Mouse (Mus musculus): ENCODE measurements around the gene Sec14l1. TPM values are rescaled to one million over a fixed set of nuclear protein-coding genes. Genes with fewer than 3 reads are reported as not detected.

The Sec14l1 gene
- total RNA-seq, 2 experiments from 2014 or later: 10.8 to 12.8 TPM

DNA sequence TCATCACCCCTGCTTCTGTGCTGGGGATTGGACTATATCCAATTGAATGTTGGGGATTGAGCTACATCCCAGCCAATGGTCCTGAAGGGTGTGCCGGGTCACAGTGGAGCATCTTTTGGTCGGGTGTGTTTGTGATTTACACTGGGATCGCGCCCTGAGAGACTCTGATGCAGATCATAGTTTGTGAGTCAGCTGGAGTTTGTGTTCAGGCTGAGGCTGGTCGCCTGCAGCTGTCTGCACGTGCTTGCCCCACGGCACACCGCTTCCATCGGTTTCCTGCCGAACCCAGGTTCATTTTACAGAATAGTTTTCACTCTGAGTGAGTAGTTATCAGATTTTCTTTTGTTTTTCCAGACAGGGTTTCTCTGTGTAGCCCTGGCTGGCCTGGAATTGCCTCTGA, 9.6 kb downstream of the Sec14l1 start:
- ATAC-seq (replicated peaks; ENCODE audit: poor library complexity, severe bottlenecking): no peak

DNA sequence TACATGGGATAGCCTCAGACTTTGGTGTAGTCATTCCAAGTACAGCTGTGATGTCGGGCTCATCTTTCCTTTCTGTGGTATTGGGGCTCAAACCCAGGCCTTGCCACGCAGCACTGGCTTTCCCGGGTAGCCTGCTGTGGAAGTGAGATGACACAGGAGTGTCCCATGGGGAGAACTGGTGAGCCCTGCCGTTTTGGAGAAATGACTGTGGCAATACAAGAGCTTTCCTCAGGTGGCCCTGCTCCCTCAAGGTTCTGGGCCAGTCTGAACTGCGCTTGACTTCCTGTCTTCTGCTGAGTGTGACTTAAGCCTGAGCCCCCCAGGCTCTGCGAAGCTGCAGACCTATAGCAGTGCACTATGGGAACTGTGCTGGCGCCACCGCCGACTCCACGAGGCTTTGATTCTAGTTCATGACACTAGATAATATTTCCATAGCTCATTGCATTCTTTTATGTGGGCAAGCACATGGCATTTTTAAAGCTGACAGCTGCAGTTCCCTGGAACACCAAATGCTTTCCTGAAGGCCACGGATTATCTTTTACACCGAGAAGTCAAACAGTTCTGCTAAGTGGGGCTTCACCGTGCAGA, 12.4 kb downstream of the Sec14l1 start:
- no peak for ATAC-seq (replicated peaks; ENCODE audit: poor library complexity, severe bottlenecking)

GRCm38 (mm10) chr11:117127931-117128548, 13.1 kb downstream of the Sec14l1 start:
- no peak for ATAC-seq (replicated peaks; ENCODE audit: poor library complexity, severe bottlenecking)

GRCm38 (mm10) chr11:117129473-117129872, 14.5 kb downstream of the Sec14l1 start:
- ATAC-seq (replicated peaks; ENCODE audit: poor library complexity, severe bottlenecking): no peak

DNA sequence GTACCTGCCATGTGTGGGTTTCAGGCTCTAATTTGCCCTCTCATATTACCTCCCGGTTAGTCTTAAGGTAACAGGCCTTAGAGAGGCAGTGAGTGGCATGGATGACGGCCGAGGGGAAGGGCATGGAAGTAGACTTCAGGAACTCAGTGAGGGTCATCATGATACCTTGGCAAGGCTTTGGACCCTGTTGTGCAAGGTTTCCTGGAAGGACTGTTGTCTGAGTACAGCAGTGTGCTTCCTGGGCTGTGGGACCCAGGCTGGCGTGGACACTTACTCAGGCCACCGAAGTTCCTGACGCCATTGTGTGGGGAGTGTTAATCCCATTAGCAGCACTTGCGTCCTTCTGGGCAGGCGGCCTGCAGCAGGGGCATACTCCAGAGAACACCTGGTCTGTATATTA, 15.1 kb downstream of the Sec14l1 start:
- no peak for ATAC-seq (replicated peaks; ENCODE audit: poor library complexity, severe bottlenecking)

DNA sequence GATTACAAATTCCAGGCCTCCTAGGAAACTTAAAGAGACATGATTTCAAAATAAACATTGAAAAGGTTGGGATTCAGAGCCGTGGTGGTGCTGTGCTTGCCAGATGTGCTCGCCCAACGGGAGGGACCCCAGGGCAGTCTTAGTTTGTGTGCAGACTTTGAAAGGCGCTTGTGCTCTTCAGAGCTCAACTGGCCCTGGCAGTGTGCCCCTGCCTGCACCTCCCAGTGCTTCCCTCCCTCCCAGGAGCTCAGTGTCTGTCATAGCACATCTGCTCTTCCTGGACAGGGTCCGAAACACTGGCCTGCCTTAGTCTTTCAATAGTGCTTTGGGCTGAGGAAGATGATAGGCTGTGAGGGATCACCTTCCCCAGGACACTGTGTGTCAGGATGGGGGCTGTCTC, 15.9 kb downstream of the Sec14l1 start:
- ATAC-seq (replicated peaks; ENCODE audit: poor library complexity, severe bottlenecking): no peak

- no peak for ATAC-seq (replicated peaks; ENCODE audit: poor library complexity, severe bottlenecking)
Measured at GRCm38 (mm10) chr11:117131450-117131849, 16.5 kb downstream of the Sec14l1 start.

DNA sequence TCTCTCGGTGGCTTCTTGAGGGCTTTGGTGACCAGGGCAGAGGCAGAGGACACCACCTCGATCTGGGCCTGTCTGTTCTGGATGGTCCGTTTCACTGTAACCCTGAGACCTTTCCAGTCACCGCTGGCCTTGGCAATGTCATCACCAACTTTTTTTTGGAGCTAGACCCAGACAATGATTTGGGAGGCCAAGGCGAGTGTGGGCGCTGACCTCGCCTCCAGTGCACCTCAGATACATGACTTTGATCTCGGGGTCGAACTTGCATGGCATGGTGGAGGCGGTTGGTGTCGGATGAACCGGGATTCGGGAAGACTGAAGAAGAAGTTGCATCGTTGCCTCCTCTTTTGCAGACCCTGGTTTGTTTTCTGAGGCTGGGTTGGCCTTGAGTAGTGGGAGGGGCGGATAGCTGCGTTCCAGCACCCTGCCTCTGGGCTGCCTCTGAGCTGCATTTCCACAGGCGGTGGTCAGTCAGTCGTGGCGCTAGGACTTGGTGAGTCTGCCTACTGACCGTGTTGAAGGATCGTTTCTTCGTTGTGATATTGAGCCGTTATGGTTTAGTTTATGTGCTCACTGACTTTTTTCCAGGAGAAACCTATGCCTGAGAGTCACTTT, 19.9 kb downstream of the Sec14l1 start:
- ATAC-seq (replicated peaks; ENCODE audit: poor library complexity, severe bottlenecking): no peak

DNA sequence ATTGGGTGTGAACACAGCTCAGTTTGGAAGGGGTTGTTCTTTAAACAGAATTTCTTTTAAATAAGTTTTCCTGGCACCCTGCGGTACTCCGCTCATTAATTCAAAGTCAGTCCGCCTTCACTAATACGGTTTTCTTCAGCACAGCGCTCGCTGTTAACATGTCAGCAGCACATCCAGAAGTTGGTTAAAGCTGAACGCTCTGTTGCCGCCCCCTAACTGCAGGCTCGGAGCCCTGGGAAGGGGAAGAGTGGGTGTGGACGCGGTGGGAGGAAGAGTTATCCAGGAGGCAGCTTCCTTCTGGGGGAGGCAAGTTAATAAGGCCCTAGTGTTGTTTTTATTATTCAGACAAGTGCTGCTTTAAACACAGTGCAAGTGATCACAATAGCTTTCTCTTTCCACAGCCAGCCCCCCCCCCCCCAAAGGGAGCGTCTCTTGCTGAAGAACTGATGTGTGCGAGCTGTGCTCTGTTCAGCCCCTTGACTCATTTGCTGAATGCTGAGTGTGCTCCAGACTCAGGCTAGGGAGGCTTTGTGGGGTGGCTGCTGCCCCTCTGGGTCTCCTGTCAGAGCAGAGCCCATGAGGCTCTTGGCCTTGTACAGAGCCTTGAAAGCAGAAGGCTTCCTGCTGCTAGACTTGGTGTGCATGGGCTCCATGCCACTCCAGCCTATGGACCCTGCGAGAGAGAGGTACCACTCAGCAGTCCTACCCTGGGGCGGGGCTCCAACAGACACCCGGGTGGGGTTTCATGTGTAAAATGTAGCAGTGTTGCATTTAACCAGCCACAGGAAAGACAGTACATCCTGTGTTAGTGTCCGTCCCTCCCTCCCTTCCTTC, 20.7 kb downstream of the Sec14l1 start:
- no peak; the same call in 1 of the 2 replicates for ATAC-seq (replicated peaks; ENCODE audit: poor library complexity, severe bottlenecking)

DNA sequence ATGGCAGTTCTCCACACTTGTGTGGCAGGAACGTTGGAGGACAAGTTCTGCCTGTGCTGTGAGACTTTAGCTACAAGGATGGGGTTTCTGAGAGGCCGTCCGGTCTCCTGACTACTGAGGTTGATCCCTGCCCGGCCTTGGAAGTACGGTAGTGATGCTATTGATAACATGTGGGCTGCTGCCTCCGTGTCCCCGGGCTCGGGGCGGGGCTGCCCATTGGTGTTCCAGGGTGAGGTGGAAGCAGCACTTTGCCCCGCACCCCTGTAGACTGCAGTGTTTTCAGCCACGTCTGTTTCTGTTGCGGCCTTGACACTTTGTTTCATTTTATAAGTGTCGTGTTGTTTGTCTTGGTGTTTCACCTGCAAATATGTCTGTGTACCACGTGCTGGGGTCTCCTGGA, 21.9 kb downstream of the Sec14l1 start:
- ATAC-seq (replicated peaks; ENCODE audit: poor library complexity, severe bottlenecking): no peak

- no peak for ATAC-seq (replicated peaks; ENCODE audit: poor library complexity, severe bottlenecking)
Measured at GRCm38 (mm10) chr11:117138213-117138761, 23.3 kb downstream of the Sec14l1 start.

- ATAC-seq (replicated peaks; ENCODE audit: poor library complexity, severe bottlenecking): 0 out of 2 replicates have a peak, but pooled peaks have one; percentile 7
Measured at GRCm38 (mm10) chr11:117138795-117139463, 24.0 kb downstream of the Sec14l1 start.

DNA sequence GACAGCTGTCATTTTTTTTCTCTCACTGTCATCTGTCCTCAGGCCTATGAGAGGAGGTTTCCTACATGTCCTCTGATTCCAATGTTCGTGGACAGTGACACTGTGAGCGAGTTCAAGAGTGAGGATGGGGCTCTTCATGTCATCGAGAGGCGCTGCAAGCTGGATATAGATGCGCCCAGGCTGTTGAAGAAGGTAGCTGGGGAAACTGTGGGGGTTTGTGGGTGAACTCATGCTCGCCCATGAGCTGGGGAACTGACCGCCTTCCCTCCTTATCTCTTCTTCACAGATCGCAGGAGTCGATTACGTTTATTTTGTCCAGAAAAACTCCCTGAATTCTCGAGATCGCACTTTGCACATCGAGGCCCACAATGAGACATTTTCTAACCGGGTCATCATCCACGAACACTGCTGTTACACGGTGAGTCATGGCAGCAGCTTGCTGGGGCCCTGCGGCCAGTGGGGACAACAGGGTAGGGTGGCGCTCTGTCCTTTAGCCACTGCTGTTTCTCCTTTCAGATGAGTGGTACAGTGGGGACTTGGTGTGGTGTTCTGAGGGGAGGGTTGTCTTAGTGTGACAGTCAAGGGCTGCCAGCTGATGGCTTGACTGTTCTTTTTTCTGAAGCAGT, 26.5 kb downstream of the Sec14l1 start:
- no peak for ATAC-seq (replicated peaks; ENCODE audit: poor library complexity, severe bottlenecking)

- no peak for ATAC-seq (replicated peaks; ENCODE audit: poor library complexity, severe bottlenecking)
Measured at GRCm38 (mm10) chr11:117142507-117142906, 27.5 kb downstream of the Sec14l1 start.

DNA sequence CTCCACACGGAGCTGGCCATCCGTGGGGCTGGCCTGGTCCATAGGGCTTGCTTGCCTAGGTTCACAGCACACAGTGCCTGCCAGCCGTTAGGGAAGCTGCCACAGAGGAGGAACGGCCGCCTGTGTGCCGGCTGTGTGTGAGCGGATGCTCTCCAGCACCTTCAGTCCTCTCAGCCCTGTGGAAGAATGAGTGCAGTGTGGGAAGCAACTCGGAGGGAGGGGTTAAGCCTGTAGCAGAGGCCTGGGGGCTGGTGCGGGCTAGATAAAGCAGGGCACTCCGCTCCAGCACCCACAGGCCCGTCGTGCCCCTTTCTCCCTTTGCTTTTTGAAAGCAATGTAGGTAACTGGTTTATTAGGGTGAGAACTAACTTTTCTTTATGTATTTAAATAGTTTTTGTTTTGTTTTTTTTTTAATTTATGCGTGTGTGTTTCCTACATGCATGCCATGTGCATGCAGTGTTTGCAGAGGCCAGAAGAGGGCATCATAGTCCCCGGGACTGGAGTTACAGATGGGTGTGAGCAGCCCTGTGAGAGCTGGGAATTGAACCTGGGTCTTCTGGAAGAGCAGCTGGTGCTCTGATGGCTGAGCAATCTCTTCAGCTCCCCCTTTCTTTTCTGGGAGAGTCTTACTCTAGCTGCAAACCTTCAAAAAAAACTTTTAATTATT, 30.6 kb downstream of the Sec14l1 start:
- no peak for ATAC-seq (replicated peaks; ENCODE audit: poor library complexity, severe bottlenecking)

DNA sequence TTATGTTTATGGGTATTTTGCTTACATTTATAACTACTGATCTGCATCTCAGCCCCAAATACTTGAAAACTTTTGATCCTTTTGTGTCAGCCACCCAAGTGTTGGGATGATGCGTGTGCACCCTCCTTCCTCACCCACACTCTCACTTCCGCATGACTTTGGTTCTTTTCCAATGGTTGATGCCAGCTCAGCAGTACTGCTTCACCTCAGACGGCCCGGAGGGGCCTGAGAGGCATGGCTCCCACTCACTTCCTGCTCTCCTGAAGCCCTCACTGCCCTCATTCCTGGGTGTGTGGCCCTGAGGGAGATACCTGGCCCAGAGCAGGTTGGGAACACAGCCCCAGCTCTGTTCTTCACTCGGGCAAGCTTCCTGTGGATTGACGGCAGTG, 31.1 kb downstream of the Sec14l1 start:
- no peak for ATAC-seq (replicated peaks; ENCODE audit: poor library complexity, severe bottlenecking)

GRCm38 (mm10) chr11:117146776-117147536, 32.0 kb downstream of the Sec14l1 start:
- ATAC-seq (replicated peaks; ENCODE audit: poor library complexity, severe bottlenecking): no peak

- no peak for ATAC-seq (replicated peaks; ENCODE audit: poor library complexity, severe bottlenecking)
Measured at GRCm38 (mm10) chr11:117148893-117149685, 34.1 kb downstream of the Sec14l1 start.

All from granulocyte monocyte progenitor cell, adult 5-6 weeks (primary cell).